Mouse (Mus musculus): ENCODE measurements around the gene Abhd12. TPM values are rescaled to one million over a fixed set of nuclear protein-coding genes. Genes with fewer than 3 reads are reported as not detected.

Abhd12 gene
- polyA plus RNA-seq, 1 experiment, result 3.4 TPM

DNA sequence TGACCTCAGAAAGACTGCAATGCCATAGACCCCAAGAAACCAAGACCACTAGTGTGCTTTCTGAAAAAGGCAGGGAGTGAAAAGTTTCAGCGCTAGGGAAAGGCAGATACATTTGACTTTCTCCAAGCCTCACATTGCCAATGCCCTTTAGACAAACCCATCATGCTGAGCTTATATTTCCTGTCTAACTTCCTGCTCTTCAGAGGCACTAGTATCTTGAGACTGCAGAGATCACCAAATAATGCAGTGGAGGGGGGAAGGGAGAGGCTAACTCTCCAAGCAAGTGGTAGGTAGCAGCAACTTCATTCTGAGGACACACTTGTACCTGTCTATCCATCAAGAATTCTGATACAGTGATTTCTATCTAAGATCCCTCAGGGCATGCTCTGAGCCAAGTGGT lies 35.1 kb downstream of the Abhd12 start:
- H3K27me3 ChIP-seq (ENCODE audit: control insufficient read depth), result no peaks in the 10 kb centered on the region
- no peaks in the 10 kb centered on the region for H3K4me1 ChIP-seq (ENCODE audit: control insufficient read depth)
- TF ChIP-seq TAL1 (IDR thresholded peaks at IDR 0.05; ENCODE audit: low read length) (no peak), GATA1 (IDR thresholded peaks at IDR 0.05; ENCODE audit: low read length) (no peak)
- H3K36me3 ChIP-seq (ENCODE audit: control insufficient read depth), result no peaks in the 10 kb centered on the region
- H3K4me3 ChIP-seq (replicated peaks), result no peak overlapping the region
- no peaks in the 10 kb centered on the region for H3K9me3 ChIP-seq (ENCODE audit: control insufficient read depth, low read length)

DNA sequence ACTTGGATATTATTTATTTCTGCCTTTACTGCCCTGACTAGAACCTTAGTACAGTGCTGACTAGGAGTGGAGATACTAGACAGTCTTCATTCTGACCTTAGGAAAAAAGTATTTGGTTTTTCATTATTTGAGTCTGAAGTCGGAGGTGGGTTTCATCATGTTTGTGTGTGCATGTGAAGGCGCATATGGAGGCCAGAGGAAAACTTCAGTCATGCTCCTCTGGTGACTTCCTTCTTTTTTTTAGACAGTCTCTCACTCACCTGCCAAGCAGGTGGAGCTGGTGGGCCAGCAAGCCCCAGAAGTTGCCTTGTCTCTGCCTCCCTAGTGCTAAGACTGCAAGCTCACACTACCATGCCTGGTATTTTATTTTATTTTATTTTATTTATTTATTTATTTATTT lies 37.5 kb downstream of the Abhd12 start:
- no peak overlapping the region for H3K4me3 ChIP-seq (replicated peaks)
- no peak for TF ChIP-seq TAL1 (IDR thresholded peaks at IDR 0.05; ENCODE audit: low read length)
- TF ChIP-seq GATA1 (IDR thresholded peaks at IDR 0.05; ENCODE audit: low read length), result no peak
- no peaks in the 10 kb centered on the region for H3K36me3 ChIP-seq (ENCODE audit: control insufficient read depth)
- no peaks in the 10 kb centered on the region for H3K9me3 ChIP-seq (ENCODE audit: control insufficient read depth, low read length)
- no peaks in the 10 kb centered on the region for H3K27me3 ChIP-seq (ENCODE audit: control insufficient read depth)
- H3K4me1 ChIP-seq (ENCODE audit: control insufficient read depth), result no peaks in the 10 kb centered on the region

DNA sequence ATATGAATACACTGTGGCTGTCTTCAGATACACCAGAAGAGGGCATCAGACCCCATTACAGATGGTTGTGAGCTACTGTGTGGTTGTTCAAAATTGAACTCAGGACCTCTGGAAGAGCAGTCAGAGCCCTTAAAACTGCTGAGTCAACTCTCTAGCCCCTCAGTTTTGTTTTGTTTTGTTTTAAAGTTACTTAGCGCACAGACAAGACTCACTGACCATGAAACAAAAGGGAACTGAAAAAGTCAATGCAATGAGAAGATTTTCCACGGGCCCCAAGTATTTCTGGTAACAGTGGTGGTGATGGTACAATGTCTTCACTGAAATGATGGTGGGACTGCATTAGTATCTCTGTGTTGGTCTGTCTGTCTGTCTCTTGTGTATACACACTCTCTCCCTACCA lies 43.4 kb downstream of the Abhd12 start:
- no peaks in the 10 kb centered on the region for H3K36me3 ChIP-seq (ENCODE audit: control insufficient read depth)
- H3K27me3 ChIP-seq (ENCODE audit: control insufficient read depth), result no peaks in the 10 kb centered on the region
- TF ChIP-seq GATA1 (IDR thresholded peaks at IDR 0.05; ENCODE audit: low read length), result no peak
- TF ChIP-seq TAL1 (IDR thresholded peaks at IDR 0.05; ENCODE audit: low read length), result no peak
- no peaks in the 10 kb centered on the region for H3K4me1 ChIP-seq (ENCODE audit: control insufficient read depth)
- no peaks in the 10 kb centered on the region for H3K9me3 ChIP-seq (ENCODE audit: control insufficient read depth, low read length)
- no peak overlapping the region for H3K4me3 ChIP-seq (replicated peaks)

DNA sequence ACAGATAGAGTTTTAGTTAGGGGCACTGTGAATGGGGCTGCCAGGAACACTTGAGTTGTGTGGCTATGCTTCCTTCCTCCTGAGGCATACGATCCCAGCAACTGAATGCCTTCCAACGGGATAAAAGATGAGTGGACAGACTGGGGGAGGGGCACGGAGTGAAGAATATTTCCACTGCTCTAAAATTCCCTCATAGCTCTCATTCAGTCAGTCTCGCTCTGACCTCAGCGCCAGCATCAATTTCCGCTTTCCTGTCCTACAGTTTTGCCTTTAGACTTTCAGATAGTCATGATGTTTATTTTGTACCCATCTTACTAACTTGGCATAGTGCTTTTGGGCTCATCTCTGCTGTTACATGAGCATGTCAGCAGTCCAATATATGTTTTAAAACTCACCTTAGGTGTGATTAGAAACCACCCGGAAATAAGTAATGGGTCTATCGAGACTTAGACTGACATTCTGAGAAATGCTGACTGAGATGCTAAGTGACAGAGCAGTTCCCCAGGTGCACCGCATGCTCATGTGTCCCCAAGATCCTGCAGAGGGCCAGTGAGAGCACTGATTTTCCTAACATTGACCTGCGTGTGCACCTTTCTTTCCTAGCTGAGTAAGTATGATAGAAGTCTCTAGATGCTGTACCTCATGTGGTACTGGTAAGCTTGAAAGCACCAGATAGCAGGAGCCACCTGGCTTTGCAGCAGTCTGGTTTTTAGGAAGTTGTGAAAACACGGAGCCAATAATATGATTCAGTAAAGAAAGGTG lies 44.7 kb downstream of the Abhd12 start:
- TF ChIP-seq TAL1 (IDR thresholded peaks at IDR 0.05; ENCODE audit: low read length) (no peak), GATA1 (IDR thresholded peaks at IDR 0.05; ENCODE audit: low read length) (no peak)
- Histone ChIP-seq H3K4me1 (ENCODE audit: control insufficient read depth) (peaks cover 3% of the 10 kb centered on the region; the same call in 1 of the 2 replicates), H3K27me3 (ENCODE audit: control insufficient read depth) (no peaks in the 10 kb centered on the region), H3K9me3 (ENCODE audit: control insufficient read depth, low read length) (no peaks in the 10 kb centered on the region), H3K4me3 (replicated peaks) (no peak overlapping the region), H3K36me3 (ENCODE audit: control insufficient read depth) (peaks cover 2% of the 10 kb centered on the region; the same call in 1 of the 2 replicates)

DNA sequence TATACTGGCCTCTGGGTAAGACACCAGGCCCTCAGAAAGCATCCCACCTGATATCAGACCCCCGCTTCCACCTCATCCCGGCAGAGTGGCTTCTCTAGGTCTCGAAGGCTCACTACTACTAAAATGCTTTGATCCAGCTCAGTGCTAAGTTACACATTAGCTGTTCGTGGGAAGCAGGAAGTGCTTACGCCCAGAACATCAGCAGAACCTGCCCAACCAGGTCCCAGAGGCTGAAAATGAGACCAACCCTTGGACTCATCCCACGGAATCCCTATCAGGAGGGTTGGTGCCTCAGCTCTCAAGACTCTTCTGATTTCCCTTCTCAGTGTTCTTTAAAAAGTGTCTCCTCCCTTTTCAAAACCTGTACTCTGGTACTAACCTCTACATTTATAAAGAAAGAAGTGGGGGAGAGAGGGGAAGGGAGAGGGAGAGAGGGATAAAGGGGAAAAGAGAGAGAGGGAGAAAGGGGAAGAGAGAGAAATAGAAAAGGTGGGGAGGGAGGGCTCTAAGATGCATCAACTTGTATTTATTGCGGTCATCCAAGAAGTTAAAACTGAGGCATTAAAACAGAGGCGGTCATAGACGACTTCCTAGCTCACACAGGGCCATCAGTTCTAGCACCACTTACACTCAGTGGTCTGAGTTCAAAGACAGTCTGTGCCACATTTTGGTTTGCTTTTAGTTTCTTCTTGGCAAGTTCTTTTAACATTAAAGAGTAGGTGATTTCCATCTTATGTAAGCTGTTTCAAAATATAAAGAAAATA lies 45.6 kb downstream of the Abhd12 start:
- H3K27me3 ChIP-seq (ENCODE audit: control insufficient read depth), result no peaks in the 10 kb centered on the region
- no peaks in the 10 kb centered on the region for H3K9me3 ChIP-seq (ENCODE audit: control insufficient read depth, low read length)
- TF ChIP-seq TAL1 (IDR thresholded peaks at IDR 0.05; ENCODE audit: low read length) (no peak), GATA1 (IDR thresholded peaks at IDR 0.05; ENCODE audit: low read length) (no peak)
- H3K36me3 ChIP-seq (ENCODE audit: control insufficient read depth), result peaks cover 2% of the 10 kb centered on the region; the same call in 1 of the 2 replicates
- H3K4me1 ChIP-seq (ENCODE audit: control insufficient read depth), result peaks cover 4% of the 10 kb centered on the region; the same call in 1 of the 2 replicates
- H3K4me3 ChIP-seq (replicated peaks), result no peak overlapping the region

DNA sequence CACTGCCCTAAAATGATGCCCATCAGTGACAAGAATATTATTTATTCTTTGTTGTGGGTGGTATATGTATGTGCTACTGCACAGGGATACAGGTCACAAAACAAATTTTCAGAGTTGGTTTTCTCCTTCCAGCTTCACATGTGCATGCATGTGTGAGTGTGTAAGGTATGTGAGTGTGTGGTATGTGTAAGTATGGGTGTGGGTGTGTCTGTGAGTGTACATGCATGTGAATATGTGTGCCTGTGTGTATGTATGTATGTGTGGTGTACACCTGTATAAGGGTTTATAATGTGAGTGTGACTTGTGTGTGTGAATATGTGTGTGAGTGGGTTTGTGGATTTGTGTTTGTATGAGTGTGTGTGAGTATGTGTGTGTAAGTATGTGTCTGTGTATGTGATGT lies 49.4 kb downstream of the Abhd12 start:
- Histone ChIP-seq H3K36me3 (ENCODE audit: control insufficient read depth) (peaks cover 2% of the 10 kb centered on the region; the same call in 1 of the 2 replicates), H3K4me1 (ENCODE audit: control insufficient read depth) (peaks cover 4% of the 10 kb centered on the region), H3K4me3 (replicated peaks) (no peak overlapping the region), H3K9me3 (ENCODE audit: control insufficient read depth, low read length) (no peaks in the 10 kb centered on the region), H3K27me3 (ENCODE audit: control insufficient read depth) (no peaks in the 10 kb centered on the region)
- TF ChIP-seq GATA1 (IDR thresholded peaks at IDR 0.05; ENCODE audit: low read length), result no peak
- no peak for TF ChIP-seq TAL1 (IDR thresholded peaks at IDR 0.05; ENCODE audit: low read length)

DNA sequence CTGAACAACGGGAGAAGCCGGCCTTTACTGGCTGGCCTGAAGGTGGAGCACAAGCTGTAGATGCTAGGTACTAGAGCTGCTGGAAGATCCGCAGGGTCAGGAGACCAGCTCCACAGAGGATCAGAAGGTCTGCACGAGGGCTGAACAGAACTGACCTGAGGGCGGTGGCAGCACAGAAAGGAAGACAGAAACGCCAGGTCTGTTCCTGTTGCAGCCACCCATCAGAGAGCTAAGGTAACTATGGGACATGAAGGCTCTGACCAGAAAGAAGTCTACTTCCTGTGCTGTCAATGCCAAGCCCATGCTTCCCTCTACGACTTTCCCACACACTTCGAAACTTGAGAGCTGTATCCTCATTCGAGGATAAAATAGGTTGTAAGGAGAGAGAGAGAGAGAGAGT lies 53.3 kb downstream of the Abhd12 start:
- TF ChIP-seq TAL1 (IDR thresholded peaks at IDR 0.05; ENCODE audit: low read length) (no peak), GATA1 (IDR thresholded peaks at IDR 0.05; ENCODE audit: low read length) (no peak)
- Histone ChIP-seq H3K4me3 (replicated peaks) (no peak overlapping the region), H3K9me3 (ENCODE audit: control insufficient read depth, low read length) (no peaks in the 10 kb centered on the region), H3K27me3 (ENCODE audit: control insufficient read depth) (no peaks in the 10 kb centered on the region), H3K4me1 (ENCODE audit: control insufficient read depth) (peaks cover 4% of the 10 kb centered on the region), H3K36me3 (ENCODE audit: control insufficient read depth) (peaks cover 2% of the 10 kb centered on the region; the same call in 1 of the 2 replicates)

- no peaks in the 10 kb centered on the region for H3K27me3 ChIP-seq (ENCODE audit: control insufficient read depth)
- no peaks in the 10 kb centered on the region for H3K4me1 ChIP-seq (ENCODE audit: control insufficient read depth)
- TF ChIP-seq GATA1 (IDR thresholded peaks at IDR 0.05; ENCODE audit: low read length), result no peak
- no peak for TF ChIP-seq TAL1 (IDR thresholded peaks at IDR 0.05; ENCODE audit: low read length)
- H3K9me3 ChIP-seq (ENCODE audit: control insufficient read depth, low read length), result no peaks in the 10 kb centered on the region
- no peaks in the 10 kb centered on the region for H3K36me3 ChIP-seq (ENCODE audit: control insufficient read depth)
- no peak overlapping the region for H3K4me3 ChIP-seq (replicated peaks)
Measured at GRCm38 (mm10) chr2:150847436-150847995, 57.0 kb downstream of the Abhd12 start.

GRCm38 (mm10) chr2:150844798-150845197 lies 59.7 kb downstream of the Abhd12 start:
- no peak for TF ChIP-seq TAL1 (IDR thresholded peaks at IDR 0.05; ENCODE audit: low read length)
- TF ChIP-seq GATA1 (IDR thresholded peaks at IDR 0.05; ENCODE audit: low read length), result no peak
- H3K27me3 ChIP-seq (ENCODE audit: control insufficient read depth), result no peaks in the 10 kb centered on the region
- H3K4me3 ChIP-seq (replicated peaks), result no peak overlapping the region
- no peaks in the 10 kb centered on the region; the same call in 1 of the 2 replicates for H3K36me3 ChIP-seq (ENCODE audit: control insufficient read depth)
- H3K9me3 ChIP-seq (ENCODE audit: control insufficient read depth, low read length), result no peaks in the 10 kb centered on the region
- no peaks in the 10 kb centered on the region for H3K4me1 ChIP-seq (ENCODE audit: control insufficient read depth)
